In genomic region chr9:96281497-96281896, GRCm38 (mm10) we compare ENCODE assay signal across 14 mouse cellular contexts.
DNase-seq lines count a peak whose midpoint lies in the region; ATAC-seq and TF ChIP-seq lines count a peak whose summit lies in the region.
"Had no signal": no experiment of that assay in that cellular context is flagged by ENCODE, and none has a peak within 500 bp of the region (broad histone marks: within the 10 kb centered on the region; RNA-seq: fewer than 3 reads in every experiment).

No protein-coding gene starts in this region.

- no peak for ATAC-seq in hindbrain, postnatal 0 days
- no peak for ATAC-seq in hindbrain, embryonic 16.5 days

- no peaks in the 10 kb centered on the region for H3K27me3 ChIP-seq in hindbrain, postnatal 0 days (ENCODE audit: insufficient read depth, low read length)
- H3K27me3 ChIP-seq in hindbrain, embryonic 16.5 days (replicated peaks; ENCODE audit: control insufficient read depth, insufficient read depth, low read length): no peaks in the 10 kb centered on the region
- H3K27me3 ChIP-seq: neural tube, embryonic 13.5 days had no signal

- no peak overlapping the region for H3K4me2 ChIP-seq in hindbrain, postnatal 0 days (ENCODE audit: low read depth, low read length)
- H3K4me2 ChIP-seq in hindbrain, embryonic 16.5 days (ENCODE audit: low read length): no peak overlapping the region
- H3K4me2 ChIP-seq: neural tube, embryonic 13.5 days had no signal

- H3K4me3 ChIP-seq in hindbrain, postnatal 0 days (ENCODE audit: low read length): no peak overlapping the region
- H3K4me3 ChIP-seq in hindbrain, embryonic 16.5 days (ENCODE audit: low read length): no peak overlapping the region
- H3K4me3 ChIP-seq: limb, embryonic 10.5 days; midbrain, embryonic 10.5 days; neural tube, embryonic 13.5 days had no signal

- 51% methylated on average over 3 of the region's 3 CpGs for WGBS in hindbrain, postnatal 0 days
- WGBS in hindbrain, embryonic 16.5 days: 61% methylated on average over 3 of the region's 3 CpGs

- H3K9me3 ChIP-seq in hindbrain, postnatal 0 days (ENCODE audit: low read length): no peaks in the 10 kb centered on the region
- H3K9me3 ChIP-seq in hindbrain, embryonic 16.5 days (ENCODE audit: control insufficient read depth, low read length): no peaks in the 10 kb centered on the region
- H3K9me3 ChIP-seq: limb, embryonic 10.5 days; midbrain, embryonic 10.5 days; neural tube, embryonic 13.5 days had no signal

- H3K36me3 ChIP-seq in hindbrain, postnatal 0 days (ENCODE audit: insufficient read depth, low read length): no peaks in the 10 kb centered on the region
- no peaks in the 10 kb centered on the region for H3K36me3 ChIP-seq in hindbrain, embryonic 16.5 days (ENCODE audit: control insufficient read depth, insufficient read depth, low read length)
- H3K36me3 ChIP-seq: neural tube, embryonic 13.5 days had no signal

- H3K4me1 ChIP-seq in hindbrain, postnatal 0 days (ENCODE audit: insufficient read depth, low read length): no peaks in the 10 kb centered on the region
- H3K4me1 ChIP-seq in hindbrain, embryonic 16.5 days (ENCODE audit: control insufficient read depth, insufficient read depth, low read depth, low read length): no peaks in the 10 kb centered on the region
- H3K4me1 ChIP-seq: limb, embryonic 10.5 days; neural tube, embryonic 13.5 days had no signal

- no peak overlapping the region for H3K27ac ChIP-seq in hindbrain, postnatal 0 days
- H3K27ac ChIP-seq in hindbrain, embryonic 16.5 days (ENCODE audit: low read depth, low read length): no peak overlapping the region
- H3K27ac ChIP-seq: limb, embryonic 10.5 days; midbrain, embryonic 10.5 days; neural tube, embryonic 13.5 days had no signal

- TF ChIP-seq CTCF in hindbrain, postnatal 0 days (IDR thresholded peaks at IDR 0.05; ENCODE audit: low read depth): peak; percentile 52

- DNase-seq in hindbrain, postnatal 0 days (ENCODE audit: low spot score): peak; percentile 38
- peak; percentile 46 for DNase-seq in 3T3-L1 (ENCODE audit: low read depth, low spot score)
- DNase-seq in CD4-positive helper T cell, adult 2 months (ENCODE audit: low read depth, low spot score): peak; percentile 32
- DNase-seq in brain, adult 2 months (ENCODE audit: low read depth, low spot score): peak; percentile 21
- DNase-seq in ovary, postnatal 14 days (ENCODE audit: low spot score): no peak
- DNase-seq in kidney, postnatal 4 days: no peak
- DNase-seq: adrenal gland, postnatal 36 days; cerebellum, adult 2 months; kidney, adult 8-10 months; lung, adult 2 months had no signal

- H3K9ac ChIP-seq in hindbrain, postnatal 0 days (replicated peaks; ENCODE audit: low read length): no peak overlapping the region
- no peak overlapping the region for H3K9ac ChIP-seq in hindbrain, embryonic 16.5 days (ENCODE audit: low read depth, low read length)
- H3K9ac ChIP-seq: neural tube, embryonic 13.5 days had no signal

Comparison
In these comparisons a context has a peak if more than half of its experiments do, and no peak if none do; other contexts are left out.
1. DNase-seq: peak in hindbrain, postnatal 0 days (single experiment), 3T3-L1 (single experiment), CD4-positive helper T cell, adult 2 months (single experiment) and brain, adult 2 months (single experiment); none in ovary, postnatal 14 days (single experiment) and kidney, postnatal 4 days (0 of 2).